Mouse (Mus musculus): ENCODE data around the gene 2610507B11Rik.

- TF ChIP-seq CTCF (IDR thresholded peaks at IDR 0.05 in 2 of 3, conservative IDR thresholded peaks at IDR 0.05 in 1 of 3; ENCODE audit: control insufficient read depth in 1 of 3, insufficient read depth in 1 of 3, low read depth in 2 of 3, low read length in 3 of 3, poor library complexity in 1 of 3, severe bottlenecking in 1 of 3) (no peak), RAD21 (IDR thresholded peaks at IDR 0.05; ENCODE audit: low read depth, low read length) (no peak), POLR2A (IDR thresholded peaks at IDR 0.05; ENCODE audit: control insufficient read depth in 1 of 2, insufficient read depth in 1 of 2, low read depth in 1 of 2, low read length in 2 of 2, poor library complexity in 1 of 2) (no peak), JUND (IDR thresholded peaks at IDR 0.05; ENCODE audit: low read depth, low read length) (no peak), EP300 (IDR thresholded peaks at IDR 0.05; ENCODE audit: low read depth in 1 of 2, low read length in 2 of 2) (no peak), E2F4 (IDR thresholded peaks at IDR 0.05; ENCODE audit: borderline replicate concordance, low read depth, low read length) (no peak)
Measured at GRCm38 (mm10) chr11:78275596-78275995, 14.0 kb downstream of the 2610507B11Rik start.

All from MEL (cell line).